Comparison of ENCODE assay signal across 8 mouse cellular contexts in genomic region chr6:51171761-51172160, GRCm38 (mm10).
DNase-seq lines count a peak whose midpoint lies in the region; ATAC-seq and TF ChIP-seq lines count a peak whose summit lies in the region.

No protein-coding gene starts in this region.

- no peak for ATAC-seq in forebrain, embryonic 12.5 days (ENCODE audit: low FRiP score)
- ATAC-seq in limb, embryonic 14.5 days (ENCODE audit: low FRiP score, low read depth) = no peak

- H3ac ChIP-seq in myocyte (ENCODE audit: control insufficient read depth, insufficient read length) = no peak overlapping the region

- H3K9me3 ChIP-seq in forebrain, embryonic 12.5 days = no peaks in the 10 kb centered on the region
- no peaks in the 10 kb centered on the region for H3K9me3 ChIP-seq in hindbrain, embryonic 10.5 days
- H3K9me3 ChIP-seq in limb, embryonic 14.5 days (ENCODE audit: control insufficient read depth, low read length) = no peaks in the 10 kb centered on the region

- TF ChIP-seq CTCF in lung, adult 2 months (IDR thresholded peaks at IDR 0.05; ENCODE audit: insufficient read depth, low read length) = no peak

- peak; percentile 57 for DNase-seq in lung, adult 2 months
- no peak for DNase-seq in lung, postnatal 25 days (ENCODE audit: low spot score)
- DNase-seq in hindbrain, embryonic 10.5 days (ENCODE audit: low spot score) = peak; percentile 73
- DNase-seq in limb, embryonic 14.5 days (ENCODE audit: low spot score) = peak; percentile 81
- DNase-seq in spleen, adult 12 weeks (ENCODE audit: low spot score) = no peak
- DNase-seq in spleen, postnatal 4 days (ENCODE audit: low spot score in 2 of 2) = no peak

- H3K4me3 ChIP-seq in lung, adult 2 months (replicated peaks; ENCODE audit: extremely low read depth, low read depth, low read length) = peak overlapping the region; percentile 31
- no peak overlapping the region; the same call in 1 of the 2 replicates for H3K4me3 ChIP-seq in forebrain, embryonic 12.5 days (replicated peaks)
- peak overlapping the region; percentile 52 for H3K4me3 ChIP-seq in hindbrain, embryonic 10.5 days
- H3K4me3 ChIP-seq in limb, embryonic 14.5 days (replicated peaks; ENCODE audit: low read length) = peak overlapping the region; percentile 32
- H3K4me3 ChIP-seq in myocyte = peak overlapping the region; percentile 39

- H3K36me3 ChIP-seq in forebrain, embryonic 12.5 days (replicated peaks) = no peaks in the 10 kb centered on the region
- no peaks in the 10 kb centered on the region for H3K36me3 ChIP-seq in hindbrain, embryonic 10.5 days
- H3K36me3 ChIP-seq in limb, embryonic 14.5 days (ENCODE audit: control insufficient read depth, insufficient read depth, low read length) = no peaks in the 10 kb centered on the region
- no peaks in the 10 kb centered on the region for H3K36me3 ChIP-seq in myocyte (ENCODE audit: control insufficient read depth, insufficient read depth)

- 4% methylated on average over 22 of the region's 22 CpGs for WGBS in lung, adult 2 months
- 1% methylated on average over 22 of the region's 22 CpGs for WGBS in forebrain, embryonic 12.5 days
- 1% methylated on average over 22 of the region's 22 CpGs for WGBS in hindbrain, embryonic 10.5 days
- WGBS in limb, embryonic 14.5 days = 1% methylated on average over 22 of the region's 22 CpGs

- H3K4me1 ChIP-seq in lung, adult 2 months (ENCODE audit: control insufficient read depth, insufficient read depth, low read length) = no peaks in the 10 kb centered on the region
- H3K4me1 ChIP-seq in forebrain, embryonic 12.5 days = peaks cover 39% of the 10 kb centered on the region
- H3K4me1 ChIP-seq in hindbrain, embryonic 10.5 days (replicated peaks) = peaks cover 59% of the 10 kb centered on the region
- peaks cover 42% of the 10 kb centered on the region for H3K4me1 ChIP-seq in limb, embryonic 14.5 days (ENCODE audit: control insufficient read depth, insufficient read depth, low read length)

- peak overlapping the region; percentile 49 for H3K4me2 ChIP-seq in forebrain, embryonic 12.5 days
- H3K4me2 ChIP-seq in limb, embryonic 14.5 days (replicated peaks; ENCODE audit: low read depth, low read length, severe bottlenecking) = peak overlapping the region; percentile 84
- H3K4me2 ChIP-seq in myocyte (ENCODE audit: low read depth) = peak overlapping the region; percentile 99

- no peaks in the 10 kb centered on the region for H3K79me2 ChIP-seq in myocyte (ENCODE audit: control insufficient read depth, insufficient read depth)

- TF ChIP-seq POLR2A in lung, adult 2 months (IDR thresholded peaks at IDR 0.05; ENCODE audit: borderline replicate concordance, extremely low read depth, low read depth, low read length) = no peak
- TF ChIP-seq POLR2A in limb, embryonic 14.5 days (IDR thresholded peaks at IDR 0.05; ENCODE audit: borderline replicate concordance, extremely low read depth, insufficient read depth, insufficient read length) = 0 out of 2 replicates have a peak, but pooled peaks have one; percentile 26
- no peak for TF ChIP-seq POLR2A in myocyte (IDR thresholded peaks at IDR 0.05; ENCODE audit: insufficient read length, low read depth)

- H3K9ac ChIP-seq in forebrain, embryonic 12.5 days = peak overlapping the region; percentile 21; the same call in 1 of the 2 replicates
- peak overlapping the region; percentile 67 for H3K9ac ChIP-seq in limb, embryonic 14.5 days (ENCODE audit: low read depth, low read length, severe bottlenecking)

- 0 out of 2 replicates have a peak overlapping the region, but pooled peaks have one; percentile 36 for H3K27ac ChIP-seq in forebrain, embryonic 12.5 days
- peak overlapping the region; percentile 91 for H3K27ac ChIP-seq in hindbrain, embryonic 10.5 days
- peak overlapping the region; percentile 94 for H3K27ac ChIP-seq in limb, embryonic 14.5 days (replicated peaks; ENCODE audit: low read depth, low read length)

- H3K27me3 ChIP-seq in forebrain, embryonic 12.5 days = peaks cover 62% of the 10 kb centered on the region
- peaks cover 35% of the 10 kb centered on the region for H3K27me3 ChIP-seq in hindbrain, embryonic 10.5 days (ENCODE audit: insufficient read depth, poor library complexity, severe bottlenecking)
- H3K27me3 ChIP-seq in limb, embryonic 14.5 days (ENCODE audit: control insufficient read depth, insufficient read depth, low read length) = peaks cover 14% of the 10 kb centered on the region
- no peaks in the 10 kb centered on the region for H3K27me3 ChIP-seq in myocyte (ENCODE audit: control insufficient read depth, insufficient read depth, insufficient read length)

TF ChIP-seq in myocyte, 11 proteins besides CTCF, POLR2A, EP300 and RAD21:
- no peak for TF ChIP-seq MAX (IDR thresholded peaks at IDR 0.05; ENCODE audit: low read depth)
- TF ChIP-seq MYOG (IDR thresholded peaks at IDR 0.05; ENCODE audit: control insufficient read depth in 1 of 3, insufficient read depth in 1 of 3, insufficient read length in 2 of 3, low read depth in 2 of 3) = peak in 2 of 3 experiments; percentile 10 to 41
- TF ChIP-seq USF1 (IDR thresholded peaks at IDR 0.05; ENCODE audit: low read depth) = no peak
- no peak for TF ChIP-seq REST (IDR thresholded peaks at IDR 0.05; ENCODE audit: insufficient read depth, insufficient read length)
- no peak for TF ChIP-seq E2F4 (IDR thresholded peaks at IDR 0.05; ENCODE audit: insufficient read depth)

Comparison
In these comparisons a context has a peak if more than half of its experiments do, and no peak if none do; other contexts are left out.
1. DNase-seq: peak in lung, adult 2 months (single experiment), hindbrain, embryonic 10.5 days (single experiment) and limb, embryonic 14.5 days (single experiment); none in lung, postnatal 25 days (single experiment), spleen, adult 12 weeks (single experiment) and spleen, postnatal 4 days (0 of 2).
2. H3K27ac ChIP-seq: peak in every context shown above with its lines; median percentile 94 in limb, embryonic 14.5 days; 91 in hindbrain, embryonic 10.5 days; 36 in forebrain, embryonic 12.5 days.
3. H3K4me2 ChIP-seq: peak in every context shown above with its lines; median percentile 99 in myocyte; 84 in limb, embryonic 14.5 days; 49 in forebrain, embryonic 12.5 days.